Mouse (Mus musculus) liver, embryonic 11.5 days (tissue): ENCODE results near the gene Card6. TPM values are rescaled to one million over a fixed set of nuclear protein-coding genes. Genes with fewer than 3 reads are reported as not detected.

Source experiments
- ATAC-seq: fragments of 200-750 bp; cut with Nextera tagmentation; replicated peaks from 2 replicates; pipeline ENCODE4 v1.8.0; 2017; ENCODE audit warnings: moderate number of reproducible peaks, mild to moderate bottlenecking, moderate TSS enrichment, moderate library complexity; ENCODE audit not compliant: low FRiP score
- DNase-seq: peaks from one replicate; pipeline ENCODE4 v3.0.0-alpha.2; 2017; ENCODE audit warnings: low spot score
- H3K27ac ChIP-seq: fragments of 300-500 bp; sonication (generic); 2 replicates; pipeline ENCODE4 v1.5.1; 2014; ENCODE audit warnings: mild to moderate bottlenecking, low read depth, low read length, control low read depth
- H3K27me3 ChIP-seq: fragments of 300-500 bp; sonication (generic); replicated peaks from 2 replicates; pipeline ENCODE4 v1.6.1; 2014; ENCODE audit warnings: low read length, mixed read lengths; ENCODE audit not compliant: control insufficient read depth, insufficient read depth
- H3K36me3 ChIP-seq: fragments of 300-500 bp; sonication (generic); 2 replicates; pipeline ENCODE4 v1.6.1; 2014; ENCODE audit warnings: mild to moderate bottlenecking, low read length, moderate library complexity, mixed read lengths; ENCODE audit not compliant: control insufficient read depth, insufficient read depth
- H3K4me1 ChIP-seq: fragments of 300-500 bp; sonication (generic); replicated peaks from 2 replicates; pipeline ENCODE4 v1.6.1; 2014; ENCODE audit warnings: low read length, mixed read lengths; ENCODE audit not compliant: control insufficient read depth, insufficient read depth
- H3K4me2 ChIP-seq: fragments of 300-500 bp; sonication (generic); 2 replicates; pipeline ENCODE4 v1.6.1; 2014; ENCODE audit warnings: mild to moderate bottlenecking, control low read depth, moderate library complexity
- H3K4me3 ChIP-seq: fragments of 300-500 bp; sonication (generic); 2 replicates; pipeline ENCODE4 v1.5.1; 2014; ENCODE audit warnings: low read depth, low read length, control low read depth
- H3K9ac ChIP-seq: fragments of 300-500 bp; sonication (generic); 2 replicates; pipeline ENCODE4 v1.6.1; 2014; ENCODE audit warnings: low read depth, low read length, control low read depth
- H3K9me3 ChIP-seq: fragments of 300-500 bp; sonication (generic); 2 replicates; pipeline ENCODE4 v1.6.1; 2016; ENCODE audit warnings: low read length, inconsistent platforms, mixed read lengths; ENCODE audit not compliant: control insufficient read depth
- WGBS: fragments of 180-500 bp; shearing (Covaris S2); extraction: QIAGEN DNeasy Blood & Tissue Kit; methylation state at CpG from one replicate; pipeline ENCODE4 v1.1.7; 2014; 5-methylcytosine and 5-hydroxymethylcytosine counted together
- polyA plus RNA-seq: library from polyadenylated mRNA; unstranded; fragments of >200 nt; fragmentation: Nextera tagmentation; extraction: Ambion mirVana; gene quantifications from 2 replicates; pipeline ENCODE4 v1.2.1, GENCODE M21; 2014

The Card6 gene
- polyA plus RNA-seq, 1 experiment from 2014 or later, result 1.3 TPM

DNA sequence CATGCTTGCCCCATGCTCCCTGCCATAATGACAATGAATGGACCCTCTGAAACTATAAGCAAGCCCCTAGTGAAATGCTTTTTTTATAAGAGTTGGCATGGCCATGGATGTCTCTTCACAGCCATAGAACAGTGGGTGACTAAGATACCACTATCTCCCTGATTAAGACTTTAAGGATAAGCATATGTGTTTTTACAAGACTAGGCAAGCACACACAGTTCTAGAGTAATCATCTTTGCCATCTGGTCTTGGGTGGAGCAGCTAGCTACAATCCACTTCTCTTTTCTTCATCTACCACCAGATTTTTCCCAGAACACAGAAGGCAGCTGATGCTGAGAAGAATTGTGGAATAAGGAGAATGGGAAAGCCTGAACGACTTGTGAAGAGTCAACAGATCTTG is 27.1 kb downstream of the Card6 start:
- H3K4me3 ChIP-seq, result no peak overlapping the region
- 48% methylated on average over 1 of the region's 1 CpGs for WGBS
- DNase-seq (no peak), ATAC-seq (no peak)
- no peak overlapping the region for H3K9ac ChIP-seq
- H3K9me3 ChIP-seq, result no peaks in the 10 kb centered on the region
- H3K27me3 ChIP-seq, result no peaks in the 10 kb centered on the region
- H3K4me1 ChIP-seq, result no peaks in the 10 kb centered on the region
- H3K27ac ChIP-seq, result no peak overlapping the region
- no peaks in the 10 kb centered on the region for H3K36me3 ChIP-seq
- H3K4me2 ChIP-seq, result no peak overlapping the region

DNA sequence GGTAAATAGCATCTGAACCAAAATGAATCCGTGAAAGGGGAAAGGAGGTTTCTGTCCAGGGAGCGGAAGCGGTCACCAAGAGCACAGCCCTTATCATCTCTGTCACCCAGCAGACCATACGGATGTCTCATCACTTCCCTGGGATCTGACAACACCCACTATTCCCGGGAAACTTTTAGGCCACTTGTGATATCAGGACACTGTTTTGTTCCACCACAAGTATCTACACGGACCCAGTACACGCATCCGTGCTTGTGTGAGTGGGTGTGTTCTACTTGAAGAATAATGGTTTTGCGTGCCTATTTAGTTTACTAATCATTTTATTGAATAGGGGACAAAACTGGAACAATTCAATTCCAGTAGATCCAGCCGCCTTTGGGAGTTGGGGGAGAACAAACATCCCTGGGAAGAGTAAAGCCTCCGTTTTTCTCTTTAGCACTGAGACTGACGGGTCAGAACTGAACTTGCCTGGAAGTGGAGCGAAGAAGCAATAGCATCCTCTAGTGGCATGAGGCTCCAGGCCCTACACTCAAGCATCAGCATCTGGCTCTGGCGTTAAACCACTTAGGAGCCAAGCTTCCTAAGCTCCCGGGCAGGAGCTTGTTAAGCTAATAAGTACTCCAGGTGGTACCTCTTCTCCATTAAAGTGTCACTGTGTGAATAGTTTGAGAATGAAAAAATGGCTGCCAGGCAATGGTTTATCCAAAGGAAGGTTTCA is 39.4 kb downstream of the Card6 start:
- ATAC-seq (no peak), DNase-seq (no peak)
- H3K4me2 ChIP-seq, result no peak overlapping the region
- no peak overlapping the region for H3K27ac ChIP-seq
- H3K36me3 ChIP-seq, result no peaks in the 10 kb centered on the region
- H3K4me1 ChIP-seq, result no peaks in the 10 kb centered on the region
- H3K9ac ChIP-seq, result no peak overlapping the region
- WGBS, result 57% methylated on average over 15 of the region's 15 CpGs
- H3K27me3 ChIP-seq, result no peaks in the 10 kb centered on the region
- no peaks in the 10 kb centered on the region for H3K9me3 ChIP-seq
- no peak overlapping the region for H3K4me3 ChIP-seq

DNA sequence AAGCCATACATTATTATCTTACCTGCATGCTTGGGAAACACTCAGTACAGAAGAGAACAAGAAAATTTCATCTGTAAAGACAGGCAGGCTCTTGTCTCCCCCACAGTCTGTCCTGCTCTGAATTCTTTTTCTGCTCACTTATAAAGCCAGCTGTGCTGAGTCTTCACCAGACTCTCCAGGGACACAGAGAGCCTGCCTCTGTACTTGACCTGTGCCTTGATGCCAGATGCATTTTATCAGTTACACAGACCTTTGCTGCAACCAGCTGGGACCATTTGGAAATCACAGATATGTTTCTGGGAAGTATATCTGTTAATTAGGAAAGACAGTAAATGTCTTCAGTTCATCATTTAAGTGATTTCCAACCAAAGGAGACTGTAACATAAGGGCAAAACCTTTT is 44.7 kb downstream of the Card6 start, which contains the start of gene C7:
TSS of gene C7 (minus strand) at position 106 of the 400 bp plus-strand sequence.
- ATAC-seq (no peak), DNase-seq (no peak)
- no peak within 1 kb of the TSS for H3K27ac ChIP-seq
- H3K4me2 ChIP-seq, result no peak within 1 kb of the TSS
- no peaks in the 10 kb centered on the region for H3K9me3 ChIP-seq
- no peaks in the 10 kb centered on the region for H3K27me3 ChIP-seq
- H3K4me3 ChIP-seq, result no peak within 1 kb of the TSS
- no peaks in the 10 kb centered on the region for H3K4me1 ChIP-seq
- H3K36me3 ChIP-seq, result no peaks in the 10 kb centered on the region
- no peak within 1 kb of the TSS for H3K9ac ChIP-seq

Other genes with a start within 250 kb of the Card6 start
- gene Mroh2b, start 209.8 kb downstream of the Card6 start, polyA plus RNA-seq, result not detected in 2 replicates
- gene C7, start 44.8 kb downstream of the Card6 start, polyA plus RNA-seq, result 0.08 and 0.10 TPM in 2 replicates
- gene Rpl37, start 8.1 kb upstream of the Card6 start, polyA plus RNA-seq, result 728 and 826 TPM in 2 replicates
- gene Prkaa1, start 35.3 kb upstream of the Card6 start, polyA plus RNA-seq, result 36.2 and 39.3 TPM in 2 replicates
- 29.2 and 32.3 TPM in 2 replicates for gene Ttc33, start 77.0 kb upstream of the Card6 start, polyA plus RNA-seq
- 5.1 and 5.8 TPM in 2 replicates for gene Ptger4, start 135.6 kb upstream of the Card6 start, polyA plus RNA-seq